Mouse (Mus musculus) bone marrow, adult 2 months (tissue): ENCODE data around the gene Lonp2.

Experiments
- CTCF ChIP-seq: fragments of 200-500 bp; IDR thresholded peaks from 2 replicates; pipeline ENCODE4 v1.5.1; 2011; ENCODE audit warnings: low read length, control low read depth; ENCODE audit not compliant: control insufficient read depth, insufficient read depth
- POLR2A ChIP-seq: fragments of 200-500 bp; IDR thresholded peaks from 2 replicates; pipeline ENCODE4 v1.6.1; 2011; ENCODE audit warnings: low read depth, mild to moderate bottlenecking, control low read depth, low read length, borderline replicate concordance; ENCODE audit not compliant: control insufficient read depth

GRCm38 (mm10) chr8:86585532-86585931 lies 38.3 kb upstream of the Lonp2 start:
- TF ChIP-seq CTCF (peak; percentile 83), POLR2A (no peak)
